Mouse (Mus musculus): ENCODE results near the gene Stpg4.

Stpg4 gene

DNA sequence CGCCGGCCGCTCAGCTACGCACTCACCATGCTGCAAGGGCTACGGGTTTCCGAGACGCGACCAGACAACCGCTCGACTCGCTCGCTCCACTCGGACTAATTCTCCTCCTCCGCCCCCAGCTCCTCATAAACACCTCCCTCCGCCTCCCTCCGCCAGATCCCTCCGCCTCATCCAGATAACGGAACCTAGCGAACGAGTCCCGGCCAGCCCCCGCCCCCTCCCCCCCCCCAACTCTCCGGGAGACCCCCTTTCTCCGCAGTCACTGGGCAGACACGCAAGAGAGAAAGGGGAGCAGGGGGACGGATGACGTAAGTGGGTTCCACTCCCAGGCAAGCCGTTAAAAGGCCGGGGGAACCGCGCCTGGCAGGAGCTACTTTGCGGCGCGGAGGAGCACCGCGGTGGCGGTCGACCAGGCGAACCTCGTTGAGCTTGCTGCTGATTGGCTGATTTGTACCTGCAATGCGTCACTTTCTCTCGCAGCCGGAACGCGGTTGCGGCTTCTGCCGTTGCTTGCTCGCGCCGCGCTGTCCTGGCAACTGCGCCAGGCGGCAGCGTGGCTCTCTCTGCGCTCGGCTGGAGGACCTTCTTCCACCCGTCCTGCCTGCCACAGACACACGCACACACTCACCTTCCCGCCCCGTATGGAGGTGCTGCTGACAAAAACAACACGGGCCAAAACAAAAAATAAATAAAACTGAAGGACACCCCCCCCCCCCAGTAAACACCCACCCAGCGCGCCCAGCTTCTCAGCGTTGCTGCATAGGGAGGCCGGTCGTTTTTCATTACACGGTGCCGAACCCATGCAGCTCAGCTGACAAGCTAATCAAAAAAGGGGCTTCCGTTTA is 19.4 kb upstream of the Stpg4 start, which contains the start of gene Calm2:
Calm2 (minus strand) TSS at position 169 of the 845 bp plus-strand sequence.
- peak; percentile 85 for DNase-seq (ENCODE audit: low read depth)

- no peak for DNase-seq (ENCODE audit: low read depth)
Measured at GRCm38 (mm10) chr17:87445917-87446766, 18.6 kb upstream of the Stpg4 start.

DNA sequence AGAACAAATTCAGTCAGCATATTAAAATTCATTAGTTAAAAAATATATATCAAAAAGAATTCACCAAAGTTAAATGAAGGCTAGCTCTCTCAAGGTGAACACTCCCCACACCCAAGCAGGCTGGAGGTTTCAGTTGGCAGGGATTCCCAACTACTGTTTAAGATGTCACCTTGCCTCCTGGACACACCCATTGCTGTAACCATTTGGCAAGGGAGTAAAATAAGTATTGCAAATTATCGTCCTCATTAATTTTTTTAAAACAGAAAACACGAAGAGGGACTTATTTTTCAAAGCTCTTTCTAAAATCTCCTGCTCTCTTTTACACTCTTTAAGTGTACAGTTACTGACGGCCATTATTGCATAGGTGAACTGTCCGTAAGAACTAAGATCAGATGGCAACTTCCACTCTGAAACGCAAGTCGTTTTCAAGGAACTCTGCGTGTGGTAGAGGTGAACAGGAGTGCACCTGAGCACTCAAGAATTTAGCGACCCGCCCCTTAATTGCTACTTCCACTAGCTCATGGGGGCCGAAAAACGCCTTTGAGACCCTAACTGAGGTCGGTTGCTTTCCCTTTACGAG is 17.9 kb upstream of the Stpg4 start:
- no peak for DNase-seq (ENCODE audit: low read depth)

GRCm38 (mm10) chr17:87444763-87445162 is 17.2 kb upstream of the Stpg4 start:
- DNase-seq (ENCODE audit: low read depth) = no peak

GRCm38 (mm10) chr17:87441537-87441936 is 14.0 kb upstream of the Stpg4 start:
- DNase-seq (ENCODE audit: low read depth) = no peak

DNA sequence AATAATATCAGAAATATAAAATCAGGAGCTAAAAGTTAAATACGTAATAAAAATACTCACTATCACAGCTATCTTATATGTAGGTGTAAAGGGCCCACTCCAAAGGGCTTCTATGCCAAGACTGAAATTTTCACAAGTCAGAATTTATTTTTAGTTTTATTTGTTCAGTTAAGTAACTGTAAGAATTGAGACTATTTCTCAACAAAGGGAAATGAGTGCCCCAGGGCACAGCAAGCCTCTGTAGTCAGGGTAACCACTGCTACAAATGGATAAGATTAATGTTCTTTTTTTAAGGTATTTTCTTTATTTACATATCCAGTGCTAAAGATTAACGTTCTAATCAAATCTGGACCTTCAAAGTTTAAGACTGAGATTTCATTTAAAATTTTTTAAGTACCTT is 11.9 kb upstream of the Stpg4 start:
- DNase-seq (ENCODE audit: low read depth) = no peak

- no peak for DNase-seq (ENCODE audit: low read depth)
Measured at GRCm38 (mm10) chr17:87433929-87434328, 6.4 kb upstream of the Stpg4 start.

DNA sequence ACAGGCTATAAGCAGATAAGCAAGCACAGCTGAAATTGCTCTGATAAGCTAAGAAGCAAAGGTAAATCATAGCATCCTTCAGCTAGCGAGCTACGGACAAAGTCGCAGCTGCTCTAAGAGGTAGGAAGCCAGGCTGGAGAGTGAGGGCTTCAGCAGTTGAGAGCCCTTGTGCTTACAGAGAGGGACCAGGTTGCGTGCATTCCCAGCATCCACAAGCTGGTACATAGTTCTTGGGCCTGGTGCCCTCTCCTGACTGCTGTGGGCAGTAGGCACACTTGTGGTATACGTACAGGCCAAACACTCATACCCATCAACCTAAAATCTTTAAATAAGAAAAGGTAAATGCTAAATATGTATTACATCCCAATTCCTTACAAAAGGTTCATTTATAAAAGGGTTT is 5.2 kb upstream of the Stpg4 start:
- DNase-seq (ENCODE audit: low read depth) = no peak

DNA sequence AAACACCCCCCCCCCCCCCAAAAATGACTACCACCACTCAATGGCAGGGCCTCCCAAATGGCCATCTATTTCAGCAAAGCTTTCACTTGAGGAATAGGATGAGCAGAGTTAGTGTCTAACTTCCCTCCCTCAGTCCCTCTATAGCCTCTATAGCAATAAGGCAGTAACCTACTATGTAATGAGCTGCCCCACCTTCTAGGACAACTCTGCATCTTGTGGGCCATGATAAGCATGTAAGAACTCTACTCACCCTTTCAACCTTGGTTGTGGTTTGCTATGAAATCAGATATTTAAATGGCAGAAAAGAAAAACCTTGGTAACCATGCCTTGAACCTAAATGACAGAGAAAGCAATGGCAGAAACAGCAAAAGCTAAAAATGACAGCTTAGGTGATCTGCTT is 4.8 kb upstream of the Stpg4 start:
- no peak for DNase-seq (ENCODE audit: low read depth)

GRCm38 (mm10) chr17:87429431-87429830 is 1.9 kb upstream of the Stpg4 start:
- no peak for DNase-seq (ENCODE audit: low read depth)

GRCm38 (mm10) chr17:87418082-87418481 is 9.5 kb downstream of the Stpg4 start:
- no peak for DNase-seq (ENCODE audit: low read depth)

- DNase-seq (ENCODE audit: low read depth) = no peak
Measured at GRCm38 (mm10) chr17:87406646-87407045, 20.9 kb downstream of the Stpg4 start.

DNA sequence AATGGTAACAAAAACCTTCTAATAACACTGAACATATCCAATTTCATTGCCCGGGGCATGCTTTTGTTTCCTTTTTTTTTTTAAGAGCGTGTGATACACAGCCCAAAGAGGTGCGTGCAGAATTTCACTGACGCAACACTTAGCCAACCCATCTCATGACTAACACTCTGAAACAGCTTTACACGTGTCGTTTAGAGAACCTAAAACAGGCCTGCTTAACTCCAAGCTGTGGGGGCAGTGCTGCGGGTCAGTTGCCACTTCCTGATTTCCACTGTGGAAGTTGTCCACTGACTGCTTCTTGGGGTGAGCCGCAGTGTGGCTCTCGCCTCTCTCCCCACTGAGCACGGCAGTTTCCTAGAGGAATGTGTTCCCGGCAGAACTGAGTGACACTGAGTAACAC is 22.0 kb downstream of the Stpg4 start:
- peak; percentile 71 for DNase-seq (ENCODE audit: low read depth)

DNA sequence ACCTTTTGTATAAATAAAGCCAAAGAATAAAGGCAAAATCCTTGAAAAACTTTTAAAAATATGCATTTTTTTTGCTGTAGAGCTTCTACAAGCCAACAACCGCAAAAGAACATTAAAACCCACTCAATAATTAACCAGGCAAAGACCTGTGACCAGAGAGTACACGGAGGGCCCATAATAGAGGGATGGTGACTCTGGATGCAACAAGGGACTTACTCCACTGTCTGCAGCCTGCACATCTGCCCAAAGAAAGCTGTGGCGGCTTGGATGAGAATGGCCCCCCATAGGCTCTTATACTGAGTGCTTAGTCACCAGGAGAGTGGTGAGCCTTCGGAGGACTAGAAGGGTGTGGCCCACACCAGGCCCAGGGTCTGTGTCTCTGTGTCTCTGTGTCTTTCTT is 24.1 kb downstream of the Stpg4 start:
- no peak for DNase-seq (ENCODE audit: low read depth)

- DNase-seq (ENCODE audit: low read depth) = no peak
Measured at GRCm38 (mm10) chr17:87402444-87402843, 25.1 kb downstream of the Stpg4 start.

- DNase-seq (ENCODE audit: low read depth) = no peak
Measured at GRCm38 (mm10) chr17:87397088-87397487, 30.5 kb downstream of the Stpg4 start.

- DNase-seq (ENCODE audit: low read depth) = no peak
Measured at GRCm38 (mm10) chr17:87391242-87391641, 36.3 kb downstream of the Stpg4 start.

DNA sequence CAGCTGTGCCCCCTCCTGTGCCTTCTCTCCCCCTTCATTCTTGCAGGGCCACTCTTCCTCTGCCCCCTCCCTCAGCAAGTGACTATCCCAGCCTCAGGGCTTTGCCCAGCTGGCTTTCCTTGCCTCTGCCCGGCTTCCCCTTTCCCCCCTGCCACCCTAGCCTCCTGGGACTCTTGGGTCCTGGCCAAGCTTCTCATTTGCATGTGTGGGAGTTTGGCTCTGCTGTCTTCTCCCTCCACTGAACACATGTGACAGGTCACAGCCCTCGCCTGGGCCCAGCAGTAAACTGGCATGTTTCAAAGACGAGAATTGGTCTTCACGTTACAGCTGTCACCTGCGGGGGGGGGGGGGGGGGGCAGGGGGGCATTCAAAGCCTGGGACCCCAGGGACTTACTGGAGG is 40.5 kb downstream of the Stpg4 start:
- DNase-seq (ENCODE audit: low read depth) = no peak

DNA sequence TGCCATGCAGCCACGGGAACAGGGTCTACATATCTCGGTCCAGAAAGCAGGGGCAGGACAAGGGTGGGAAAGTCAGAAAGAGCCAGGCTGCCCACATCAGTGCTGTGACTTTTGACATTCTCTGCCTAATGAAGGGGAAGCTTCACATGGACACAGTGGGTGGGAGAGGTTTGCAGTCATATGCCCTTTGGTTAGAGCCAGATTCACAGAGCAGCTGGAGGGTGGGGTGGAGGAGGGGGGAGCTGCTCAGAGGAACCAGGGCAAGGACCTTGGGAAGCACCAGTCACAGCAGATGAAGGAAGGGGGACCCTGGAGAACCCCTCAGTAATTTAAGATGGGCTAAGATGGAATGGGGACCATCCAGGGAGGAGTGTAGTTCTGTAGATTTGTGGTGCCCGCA is 41.7 kb downstream of the Stpg4 start:
- DNase-seq (ENCODE audit: low read depth) = no peak

GRCm38 (mm10) chr17:87380681-87381080 is 46.9 kb downstream of the Stpg4 start:
- DNase-seq (ENCODE audit: low read depth) = no peak

DNA sequence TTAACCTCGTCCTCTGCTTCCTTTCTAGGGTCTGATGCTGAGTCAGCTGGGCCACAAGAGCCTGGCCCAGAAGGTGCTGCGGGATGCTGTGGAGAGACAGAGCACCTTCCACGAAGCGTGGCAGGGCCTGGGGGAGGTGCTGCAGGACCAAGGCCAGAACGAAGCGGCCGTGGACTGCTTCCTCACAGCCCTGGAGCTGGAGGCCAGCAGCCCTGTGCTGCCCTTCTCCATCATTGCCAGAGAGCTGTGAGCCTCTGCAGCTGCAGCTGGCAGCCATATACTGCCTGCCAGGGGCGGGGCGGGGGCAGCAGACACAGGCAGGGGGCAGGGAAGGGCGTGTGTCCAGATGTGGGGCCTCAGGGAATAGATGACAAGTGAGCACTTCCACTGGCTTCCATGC is 47.7 kb downstream of the Stpg4 start:
- DNase-seq (ENCODE audit: low read depth) = no peak

- DNase-seq (ENCODE audit: low read depth) = no peak
Measured at GRCm38 (mm10) chr17:87379160-87379624, 48.3 kb downstream of the Stpg4 start.

Measured in fibroblast of lung, adult 2 months (primary cell).